Mouse (Mus musculus) limb, embryonic 15.5 days (tissue): ENCODE results near the gene Srd5a3. TPM values are rescaled to one million over a fixed set of nuclear protein-coding genes. Genes with fewer than 3 reads are reported as not detected.
"Not testable (repeated sequence)": the region's sequence is repeated elsewhere in the genome, so short reads cannot be mapped to it uniquely, and the experiment has no call there.

Experiments used
- ATAC-seq: fragments of 200-750 bp; cut with Nextera tagmentation; 2 replicates; pipeline ENCODE4 v1.8.0; 2017; ENCODE audit warnings: low read depth, moderate TSS enrichment; ENCODE audit not compliant: insufficient number of reproducible peaks, low FRiP score, low TSS enrichment
- H3K27ac ChIP-seq: fragments of 300-500 bp; sonication (generic); 2 replicates; pipeline ENCODE4 v1.5.1; 2015; ENCODE audit warnings: moderate library complexity, mild to moderate bottlenecking, inconsistent platforms
- H3K27me3 ChIP-seq: fragments of 300-500 bp; sonication (generic); 2 replicates; pipeline ENCODE4 v1.6.1; 2015; ENCODE audit warnings: inconsistent platforms
- H3K36me3 ChIP-seq: fragments of 300-500 bp; sonication (generic); 2 replicates; pipeline ENCODE4 v1.6.1; 2015; ENCODE audit warnings: inconsistent platforms
- H3K4me1 ChIP-seq: fragments of 300-500 bp; sonication (generic); 2 replicates; pipeline ENCODE4 v1.6.1; 2015; ENCODE audit warnings: inconsistent platforms
- H3K4me2 ChIP-seq: fragments of 300-500 bp; sonication (generic); 2 replicates; pipeline ENCODE4 v1.6.1; 2015; ENCODE audit warnings: mild to moderate bottlenecking, inconsistent platforms
- H3K4me3 ChIP-seq: fragments of 300-500 bp; sonication (generic); 2 replicates; pipeline ENCODE4 v1.5.1; 2015; ENCODE audit warnings: mild to moderate bottlenecking, inconsistent platforms
- H3K9ac ChIP-seq: fragments of 300-500 bp; sonication (generic); 2 replicates; pipeline ENCODE4 v1.6.1; 2015; ENCODE audit warnings: inconsistent platforms
- H3K9me3 ChIP-seq: fragments of 300-500 bp; sonication (generic); 2 replicates; pipeline ENCODE4 v1.6.1; 2016; ENCODE audit warnings: inconsistent platforms
- WGBS: fragments of 180-500 bp; shearing (Covaris S2); methylation state at CpG from one replicate; pipeline ENCODE4 v1.1.7; 2015; 5-methylcytosine and 5-hydroxymethylcytosine counted together
- polyA plus RNA-seq: library from polyadenylated mRNA; unstranded; fragments of >200 nt; fragmentation: Nextera tagmentation; extraction: Ambion mirVana; gene quantifications from 2 replicates; pipeline ENCODE4 v1.2.1, GENCODE M21; 2015

Gene Srd5a3
- 36.0 and 39.1 TPM in 2 replicates for polyA plus RNA-seq

DNA sequence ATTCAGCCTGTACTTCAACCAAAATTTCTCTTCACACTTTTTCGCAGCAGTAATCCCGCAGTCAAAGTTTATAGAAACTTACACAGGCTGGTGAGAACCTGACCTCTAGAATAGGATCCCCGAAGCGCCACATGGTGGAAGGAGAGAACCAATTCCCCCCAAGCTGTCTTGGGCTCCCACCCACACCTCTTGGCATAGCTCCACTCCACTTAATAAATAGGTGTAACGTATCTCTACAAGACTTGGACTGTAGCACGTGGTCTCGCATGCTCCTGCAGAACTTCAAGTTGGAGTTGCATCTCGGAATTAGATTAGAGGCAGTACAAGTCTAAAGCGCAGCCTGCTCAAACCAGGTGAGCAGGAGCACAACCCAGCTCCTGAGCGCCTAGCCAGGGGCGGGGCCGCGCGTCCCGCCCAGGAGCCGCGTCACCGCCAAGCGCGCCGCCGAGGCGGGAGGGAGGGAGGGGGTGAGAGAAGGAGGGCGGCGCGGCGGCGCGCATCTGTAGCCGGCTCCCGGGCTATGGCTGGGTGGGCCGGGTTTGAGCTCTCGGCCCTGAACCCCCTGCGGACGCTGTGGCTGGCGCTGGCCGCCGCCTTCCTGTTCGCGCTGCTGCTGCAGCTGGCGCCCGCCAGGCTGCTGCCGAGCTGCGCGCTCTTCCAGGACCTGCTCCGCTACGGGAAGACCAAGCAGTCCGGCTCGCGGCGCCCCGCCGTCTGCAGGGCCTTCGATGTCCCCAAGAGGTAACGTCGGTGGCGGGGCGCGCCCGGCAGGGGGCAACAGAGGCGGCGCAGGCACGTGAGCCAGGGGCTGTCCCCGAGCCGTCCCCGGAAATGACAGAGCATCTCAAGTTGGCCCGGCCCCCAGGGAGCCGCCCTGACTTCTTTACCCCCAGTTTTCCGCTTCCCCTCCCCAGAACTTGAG is at the start of gene Srd5a3:
TSS of gene Srd5a3 (plus strand) at position 464 of the 922 bp plus-strand sequence.
- H3K27ac ChIP-seq, result peak within 1 kb of the TSS; percentile 100
- H3K9ac ChIP-seq, result peak within 1 kb of the TSS; percentile 95
- peak within 1 kb of the TSS; percentile 64 for H3K4me2 ChIP-seq
- peaks cover 14% of the 10 kb centered on the region; the same call in 1 of the 2 replicates for H3K4me1 ChIP-seq
- peak; percentile 92 for ATAC-seq
- no peaks in the 10 kb centered on the region for H3K27me3 ChIP-seq
- H3K9me3 ChIP-seq, result no peaks in the 10 kb centered on the region
- H3K4me3 ChIP-seq, result peak within 1 kb of the TSS; percentile 79
- H3K36me3 ChIP-seq, result no peaks in the 10 kb centered on the region
- under 1% methylated on average over 67 of the region's 69 CpGs for WGBS

DNA sequence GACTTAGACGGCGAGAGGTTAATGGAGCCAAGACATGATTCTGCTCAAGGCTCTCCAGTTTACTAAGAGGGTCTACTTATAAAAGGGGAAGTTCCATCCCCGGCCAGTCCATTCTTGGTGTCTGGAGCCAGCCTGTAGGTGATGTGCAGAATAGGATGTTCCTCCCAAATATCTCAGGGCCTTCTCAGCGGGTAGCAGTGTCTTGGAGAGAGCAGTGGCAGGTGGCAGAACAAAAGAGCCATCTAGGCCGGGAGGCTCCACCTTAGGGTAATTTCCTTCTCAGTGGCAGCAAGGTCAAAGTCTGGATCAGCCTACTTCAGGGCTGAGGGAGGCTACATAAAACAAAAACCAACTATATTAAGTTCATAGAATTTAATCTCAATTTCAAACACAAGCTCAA is 36.3 kb upstream of the Srd5a3 start:
- WGBS, result 79% methylated on average over 5 of the region's 5 CpGs
- H3K36me3 ChIP-seq, H3K27ac ChIP-seq, ATAC-seq, H3K4me3 ChIP-seq, H3K4me1 ChIP-seq, H3K4me2 ChIP-seq, H3K27me3 ChIP-seq, H3K9me3 ChIP-seq, H3K9ac ChIP-seq: not testable (repeated sequence)

DNA sequence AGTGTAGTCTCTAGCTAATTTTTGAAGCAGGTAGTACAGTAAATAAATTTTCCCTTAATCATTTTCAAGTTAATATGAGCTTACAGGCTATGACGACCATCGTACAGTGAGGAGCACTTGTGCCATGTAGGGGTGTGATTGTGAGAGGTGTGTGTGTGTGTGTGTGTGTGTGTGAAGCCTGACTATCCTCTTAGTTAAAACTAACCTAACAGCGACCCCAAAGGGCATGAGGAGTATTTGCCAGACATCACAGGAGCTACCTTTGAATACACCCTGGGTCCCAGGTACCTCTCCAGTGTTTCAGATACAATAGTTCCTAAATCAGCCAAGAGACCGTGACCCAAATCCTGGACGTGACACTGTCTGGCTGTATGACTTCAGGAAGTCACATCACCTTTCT is 32.8 kb upstream of the Srd5a3 start:
- H3K4me1 ChIP-seq, result no peaks in the 10 kb centered on the region
- H3K36me3 ChIP-seq, result no peaks in the 10 kb centered on the region
- no peak overlapping the region for H3K9ac ChIP-seq
- 76% methylated on average over 5 of the region's 5 CpGs for WGBS
- no peak overlapping the region for H3K4me3 ChIP-seq
- H3K27me3 ChIP-seq, result no peaks in the 10 kb centered on the region
- ATAC-seq, result no peak
- H3K4me2 ChIP-seq, result no peak overlapping the region
- no peaks in the 10 kb centered on the region for H3K9me3 ChIP-seq
- no peak overlapping the region for H3K27ac ChIP-seq

DNA sequence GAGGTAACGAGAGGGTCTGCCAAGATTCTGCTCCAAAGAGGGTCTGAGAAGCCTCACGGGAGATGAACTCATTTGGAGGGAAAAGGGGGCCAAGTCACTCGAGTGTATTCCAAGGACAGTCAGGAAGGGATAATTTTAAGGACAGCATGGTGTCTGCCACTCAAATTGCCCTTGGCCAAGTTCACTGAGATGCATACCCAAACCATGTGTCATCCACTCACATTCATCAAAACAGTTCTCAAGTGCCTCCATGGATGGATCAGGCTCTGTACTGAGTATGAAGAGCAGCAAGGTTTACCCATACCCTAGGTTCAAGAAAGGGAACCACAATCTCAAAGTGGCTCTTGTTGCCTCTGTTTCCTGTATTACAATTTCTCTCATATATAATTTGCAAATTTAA is 31.6 kb upstream of the Srd5a3 start:
- WGBS, result 80% methylated on average over 3 of the region's 3 CpGs
- Histone ChIP-seq H3K27me3 (no peaks in the 10 kb centered on the region), H3K4me2 (no peak overlapping the region), H3K27ac (no peak overlapping the region), H3K36me3 (no peaks in the 10 kb centered on the region), H3K9ac (no peak overlapping the region), H3K4me1 (no peaks in the 10 kb centered on the region), H3K9me3 (no peaks in the 10 kb centered on the region), H3K4me3 (no peak overlapping the region)
- no peak for ATAC-seq

DNA sequence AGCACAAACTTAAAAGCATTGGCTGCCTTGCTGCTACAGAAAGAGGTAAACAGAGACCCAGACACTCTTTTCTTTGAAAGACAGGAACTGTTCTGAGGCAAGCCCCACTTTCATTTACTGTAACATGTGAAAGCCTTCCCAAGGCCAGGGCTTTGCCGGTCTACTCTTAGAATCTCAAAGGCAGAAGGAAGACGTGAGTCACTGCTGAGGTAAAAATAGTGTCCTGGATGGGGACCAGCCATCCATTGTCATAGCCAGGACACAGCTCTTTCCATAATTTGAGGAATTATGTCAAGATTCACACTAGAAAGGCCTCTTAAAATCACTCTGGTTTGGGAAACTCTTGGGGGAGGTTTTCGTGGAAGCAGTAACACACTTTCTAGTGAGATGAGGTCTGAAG is 28.9 kb upstream of the Srd5a3 start:
- Histone ChIP-seq H3K27me3 (no peaks in the 10 kb centered on the region), H3K36me3 (no peaks in the 10 kb centered on the region), H3K27ac (no peak overlapping the region), H3K9me3 (no peaks in the 10 kb centered on the region), H3K9ac (no peak overlapping the region), H3K4me1 (peaks cover 2% of the 10 kb centered on the region; the same call in 1 of the 2 replicates), H3K4me2 (no peak overlapping the region), H3K4me3 (no peak overlapping the region)
- WGBS, result 84% methylated on average over 3 of the region's 3 CpGs
- ATAC-seq, result no peak

DNA sequence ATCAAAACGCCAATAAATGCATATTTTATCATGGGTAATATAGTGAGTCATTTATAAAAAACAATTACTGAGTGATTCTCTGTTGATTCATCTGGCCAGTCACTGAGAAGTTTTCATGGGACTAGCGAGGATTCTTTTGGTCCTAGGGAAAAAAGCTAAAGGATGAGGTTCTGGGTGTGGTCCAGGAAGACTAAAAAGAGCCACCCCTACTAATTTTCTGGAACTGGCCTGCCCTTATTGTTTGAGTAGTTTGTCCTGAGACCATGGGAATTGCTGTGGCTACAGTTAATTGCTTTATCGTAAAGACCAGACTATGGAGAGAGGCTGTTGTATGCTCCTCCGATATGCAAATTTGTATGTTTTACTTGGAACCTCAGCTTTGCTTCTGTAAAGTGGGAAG is 28.1 kb upstream of the Srd5a3 start:
- Histone ChIP-seq H3K9me3 (no peaks in the 10 kb centered on the region), H3K9ac (no peak overlapping the region), H3K27ac (no peak overlapping the region), H3K36me3 (no peaks in the 10 kb centered on the region), H3K4me1 (peaks cover 3% of the 10 kb centered on the region; the same call in 1 of the 2 replicates), H3K4me2 (no peak overlapping the region), H3K4me3 (no peak overlapping the region), H3K27me3 (no peaks in the 10 kb centered on the region)
- ATAC-seq, result no peak
- 73% methylated on average over 4 of the region's 4 CpGs for WGBS

DNA sequence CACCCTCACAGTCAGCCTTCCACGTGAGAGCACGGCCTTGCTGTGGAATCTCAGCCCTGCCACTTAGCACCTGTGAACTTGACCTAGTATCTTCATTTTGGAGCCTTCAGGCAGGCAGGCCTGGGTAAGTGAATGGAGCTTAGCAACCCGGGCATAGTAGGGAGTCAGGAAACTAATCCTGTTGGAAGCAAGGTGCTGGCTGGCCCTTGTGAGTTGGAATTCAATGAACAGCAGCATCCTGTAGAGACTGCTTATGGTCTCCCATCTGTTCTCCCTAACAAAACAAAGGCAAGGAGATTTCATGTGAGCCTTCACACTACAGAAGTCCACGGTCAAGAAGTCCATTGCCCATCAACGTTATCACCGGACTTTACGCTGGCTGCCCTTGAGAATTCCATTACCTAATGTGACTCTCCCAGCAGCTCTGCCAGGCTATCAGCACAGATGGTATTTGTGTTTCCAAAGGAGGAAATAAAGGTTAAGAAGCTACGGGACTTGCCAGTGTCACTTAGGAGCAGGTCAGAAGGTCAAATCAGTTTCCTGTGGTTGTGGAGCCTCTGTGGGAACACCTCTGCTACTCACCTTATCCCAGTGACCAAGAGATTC is 24.5 kb upstream of the Srd5a3 start:
- Histone ChIP-seq H3K4me1 (peaks cover 3% of the 10 kb centered on the region; the same call in 1 of the 2 replicates), H3K27ac (no peak overlapping the region), H3K36me3 (no peaks in the 10 kb centered on the region), H3K4me3 (no peak overlapping the region), H3K9me3 (no peaks in the 10 kb centered on the region), H3K9ac (no peak overlapping the region), H3K4me2 (no peak overlapping the region), H3K27me3 (no peaks in the 10 kb centered on the region)
- no peak for ATAC-seq
- 82% methylated on average over 8 of the region's 8 CpGs for WGBS

DNA sequence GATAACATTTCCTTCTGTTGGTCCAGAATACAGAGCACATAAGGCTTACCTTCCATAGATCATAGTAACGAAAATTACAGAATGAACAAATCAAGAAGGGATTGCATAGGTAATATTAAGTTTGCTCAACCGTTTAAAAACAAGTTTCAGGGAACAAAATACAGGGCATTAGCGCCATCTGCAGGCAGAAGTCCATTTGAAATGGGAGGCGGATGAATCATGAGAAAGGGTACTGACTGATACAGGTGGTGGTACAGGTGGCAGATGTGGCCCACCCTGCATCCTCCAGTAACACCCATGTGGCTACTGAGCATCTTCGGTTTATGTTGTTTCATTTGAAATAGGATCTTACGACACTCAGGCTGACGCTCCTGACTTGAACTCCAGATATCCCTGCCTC is 21.6 kb upstream of the Srd5a3 start:
- Histone ChIP-seq H3K27me3 (no peaks in the 10 kb centered on the region), H3K4me1 (peaks cover 3% of the 10 kb centered on the region; the same call in 1 of the 2 replicates), H3K36me3 (no peaks in the 10 kb centered on the region), H3K4me3 (no peak overlapping the region), H3K4me2 (no peak overlapping the region), H3K9me3 (no peaks in the 10 kb centered on the region), H3K9ac (no peak overlapping the region), H3K27ac (no peak overlapping the region)
- no peak for ATAC-seq
- 28% methylated on average over 7 of the region's 7 CpGs for WGBS

DNA sequence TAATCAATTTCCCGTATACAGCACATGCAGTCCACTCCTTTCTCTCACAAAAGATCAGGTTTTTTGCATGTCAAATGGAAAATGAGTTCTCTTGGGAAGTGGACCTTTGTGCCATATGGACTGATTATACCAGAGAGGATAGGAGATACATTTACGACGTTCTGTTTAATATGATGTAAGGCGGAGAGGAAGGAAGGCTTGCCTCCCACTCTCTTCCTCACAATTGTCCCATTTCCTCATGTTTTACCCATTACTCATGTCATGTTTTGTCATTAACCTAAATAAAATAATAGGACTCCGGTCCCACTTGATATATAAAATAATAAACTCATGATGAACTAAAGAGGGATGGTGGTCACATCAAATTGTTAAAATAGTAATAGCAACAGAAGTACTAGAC is 19.4 kb upstream of the Srd5a3 start:
- Histone ChIP-seq H3K36me3 (no peaks in the 10 kb centered on the region), H3K27ac (no peak overlapping the region), H3K4me1 (peaks cover 3% of the 10 kb centered on the region; the same call in 1 of the 2 replicates), H3K4me3 (no peak overlapping the region), H3K9ac (no peak overlapping the region), H3K27me3 (no peaks in the 10 kb centered on the region), H3K4me2 (no peak overlapping the region), H3K9me3 (no peaks in the 10 kb centered on the region)
- ATAC-seq, result no peak
- WGBS, result 78% methylated on average over 5 of the region's 5 CpGs

DNA sequence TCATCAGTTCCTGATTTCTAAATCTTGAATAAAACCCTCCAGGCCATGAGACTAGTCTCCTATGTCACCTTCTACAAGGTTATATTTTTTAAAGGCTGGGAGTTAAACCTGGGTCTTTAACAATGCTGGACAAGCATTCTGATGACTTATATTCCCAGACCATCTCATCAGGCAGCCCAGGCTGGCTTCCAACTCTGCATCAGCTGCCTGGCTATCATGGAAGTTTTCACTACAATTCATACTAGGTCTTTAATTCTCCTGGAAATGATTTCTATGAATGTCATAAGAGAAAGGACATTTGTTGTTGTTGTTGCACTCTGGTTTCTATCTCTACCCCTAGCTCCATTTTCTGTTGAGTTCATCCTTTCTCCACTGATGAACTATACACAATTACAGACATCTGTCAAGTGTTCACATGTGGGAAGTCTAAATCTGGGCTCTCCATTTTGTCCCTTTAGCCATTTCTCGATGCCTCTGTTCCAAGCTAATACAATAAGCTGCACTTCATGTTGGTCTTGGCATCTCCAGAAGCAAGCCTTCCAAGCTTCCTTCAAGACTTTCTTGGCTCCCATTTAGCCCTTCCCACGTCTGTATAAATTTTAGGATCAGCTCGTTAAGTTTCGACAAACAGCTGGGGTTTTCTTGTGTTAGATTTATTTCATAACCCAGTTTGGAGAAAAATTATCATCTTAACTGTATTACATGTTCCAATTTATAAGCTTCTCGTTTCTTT is 12.3 kb upstream of the Srd5a3 start:
- H3K36me3 ChIP-seq, result no peaks in the 10 kb centered on the region
- H3K4me1 ChIP-seq, result no peaks in the 10 kb centered on the region
- 51% methylated on average over 5 of the region's 5 CpGs for WGBS
- no peak overlapping the region for H3K4me2 ChIP-seq
- H3K9ac ChIP-seq, result no peak overlapping the region
- no peak overlapping the region; the same call in 1 of the 2 replicates for H3K27ac ChIP-seq
- no peak for ATAC-seq
- H3K4me3 ChIP-seq, result no peak overlapping the region
- H3K27me3 ChIP-seq, result no peaks in the 10 kb centered on the region
- H3K9me3 ChIP-seq, result no peaks in the 10 kb centered on the region

DNA sequence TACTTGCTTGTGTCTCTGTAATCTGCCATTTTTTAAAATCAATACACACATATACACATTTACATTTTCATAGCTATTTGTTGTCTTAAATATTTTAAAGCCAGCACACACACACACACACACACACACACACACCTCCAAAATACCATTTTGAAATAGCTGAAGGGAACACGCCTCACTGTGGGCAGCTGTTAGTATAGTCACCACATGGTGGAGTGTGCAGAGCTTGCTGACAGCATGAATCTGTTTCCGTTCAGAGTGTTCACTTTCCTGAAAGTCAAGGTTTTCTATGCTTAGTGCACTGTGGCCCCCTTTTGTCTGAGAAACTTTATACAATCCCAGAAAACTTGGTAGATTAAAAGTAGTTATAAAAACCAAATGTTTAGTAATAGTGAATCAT is 9.8 kb upstream of the Srd5a3 start:
- H3K27ac ChIP-seq, result no peak overlapping the region
- H3K9me3 ChIP-seq, result no peaks in the 10 kb centered on the region
- ATAC-seq, result no peak
- 35% methylated on average over 2 of the region's 2 CpGs for WGBS
- H3K4me3 ChIP-seq, result no peak overlapping the region
- no peaks in the 10 kb centered on the region for H3K4me1 ChIP-seq
- H3K9ac ChIP-seq, result no peak overlapping the region
- no peaks in the 10 kb centered on the region for H3K27me3 ChIP-seq
- H3K4me2 ChIP-seq, result no peak overlapping the region
- no peaks in the 10 kb centered on the region for H3K36me3 ChIP-seq

DNA sequence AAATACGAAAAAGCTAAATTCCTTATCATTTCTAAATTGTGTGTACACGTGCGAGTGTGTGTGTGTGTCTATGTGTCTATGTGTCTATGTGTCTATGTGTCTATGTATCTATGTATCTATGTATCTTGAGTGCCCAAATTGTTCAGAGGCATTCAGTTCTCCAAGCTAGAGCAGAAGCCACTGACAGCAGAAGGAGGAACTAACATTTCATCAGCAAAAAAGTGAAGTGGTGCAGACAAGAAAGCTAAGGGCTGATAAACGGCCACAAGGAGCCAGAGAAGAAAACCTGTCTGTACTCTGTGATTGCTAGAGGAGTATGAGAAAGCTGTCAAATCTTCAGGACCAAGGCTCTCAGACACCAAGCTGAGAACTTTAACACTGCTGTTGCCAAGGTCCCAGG is 8.1 kb upstream of the Srd5a3 start:
- no peak overlapping the region for H3K4me2 ChIP-seq
- H3K9me3 ChIP-seq, result no peaks in the 10 kb centered on the region
- no peak for ATAC-seq
- H3K9ac ChIP-seq, result no peak overlapping the region
- no peaks in the 10 kb centered on the region for H3K36me3 ChIP-seq
- H3K27ac ChIP-seq, result no peak overlapping the region
- 83% methylated on average over 4 of the region's 4 CpGs for WGBS
- no peaks in the 10 kb centered on the region for H3K4me1 ChIP-seq
- H3K27me3 ChIP-seq, result no peaks in the 10 kb centered on the region
- no peak overlapping the region for H3K4me3 ChIP-seq
